Mouse (Mus musculus) embryonic facial prominence, embryonic 14.5 days (tissue): ENCODE measurements around the gene Tomt. TPM values are rescaled to one million over a fixed set of nuclear protein-coding genes. Genes with fewer than 3 reads are reported as not detected.
A peak's percentile ranks its signal among the peaks of the same experiment; 100 is the strongest.

ENCODE experiments used
- ATAC-seq: fragments of 200-750 bp; cut with Nextera tagmentation; 2 replicates; pipeline ENCODE4 v1.8.0; 2017; ENCODE audit warnings: low read depth, moderate number of reproducible peaks, moderate TSS enrichment
- DNase-seq: peaks from one replicate; pipeline ENCODE4 v3.0.0-alpha.2; 2015; ENCODE audit warnings: low spot score
- H3K27ac ChIP-seq: fragments of 300-500 bp; sonication (generic); replicated peaks from 2 replicates; pipeline ENCODE4 v1.5.1; 2014; ENCODE audit warnings: low read depth, mild to moderate bottlenecking, low read length, moderate library complexity
- H3K27me3 ChIP-seq: fragments of 300-500 bp; sonication (generic); replicated peaks from 2 replicates; pipeline ENCODE4 v1.6.1; 2014; ENCODE audit warnings: low read length; ENCODE audit not compliant: control insufficient read depth, insufficient read depth
- H3K36me3 ChIP-seq: fragments of 300-500 bp; sonication (generic); 2 replicates; pipeline ENCODE4 v1.6.1; 2014; ENCODE audit warnings: low read length, mixed read lengths; ENCODE audit not compliant: control insufficient read depth, insufficient read depth
- H3K4me1 ChIP-seq: fragments of 300-500 bp; sonication (generic); 2 replicates; pipeline ENCODE4 v1.6.1; 2014; ENCODE audit warnings: antibody characterized with exemption, low read length; ENCODE audit not compliant: control insufficient read depth, insufficient read depth
- H3K4me2 ChIP-seq: fragments of 300-500 bp; sonication (generic); 2 replicates; pipeline ENCODE4 v1.6.1; 2014; ENCODE audit warnings: low read depth, mild to moderate bottlenecking, low read length, moderate library complexity, mixed read lengths
- H3K4me3 ChIP-seq: fragments of 300-500 bp; sonication (generic); 2 replicates; pipeline ENCODE4 v1.5.1; 2014; ENCODE audit warnings: low read depth, mild to moderate bottlenecking, low read length
- H3K9ac ChIP-seq: fragments of 300-500 bp; sonication (generic); 2 replicates; pipeline ENCODE4 v1.6.1; 2014; ENCODE audit warnings: low read depth, mild to moderate bottlenecking, low read length, moderate library complexity, mixed read lengths
- H3K9me3 ChIP-seq: fragments of 300-500 bp; sonication (generic); 2 replicates; pipeline ENCODE4 v1.6.1; 2016; ENCODE audit warnings: low read length; ENCODE audit not compliant: control insufficient read depth
- WGBS: fragments of 180-500 bp; shearing (Covaris S2); extraction: QIAGEN DNeasy Blood & Tissue Kit; methylation state at CpG from one replicate; pipeline ENCODE4 v1.1.7; 2014; 5-methylcytosine and 5-hydroxymethylcytosine counted together
- polyA plus RNA-seq: library from polyadenylated mRNA; unstranded; fragments of >200 nt; fragmentation: Nextera tagmentation; extraction: Ambion mirVana; gene quantifications from 2 replicates; pipeline ENCODE4 v1.2.1, GENCODE M21; 2014

The Tomt gene
- polyA plus RNA-seq, 1 experiment from 2014 or later: 0.22 TPM

GRCm38 (mm10) chr7:101871296-101871695, 34.9 kb downstream of the Tomt start:
- ATAC-seq (no peak), DNase-seq (no peak)
- Histone ChIP-seq H3K27me3 (no peaks in the 10 kb centered on the region), H3K4me1 (no peaks in the 10 kb centered on the region), H3K27ac (no peak overlapping the region), H3K9ac (no peak overlapping the region), H3K4me2 (no peak overlapping the region), H3K9me3 (no peaks in the 10 kb centered on the region), H3K36me3 (no peaks in the 10 kb centered on the region), H3K4me3 (no peak overlapping the region)
- WGBS: 84% methylated on average over 3 of the region's 3 CpGs

DNA sequence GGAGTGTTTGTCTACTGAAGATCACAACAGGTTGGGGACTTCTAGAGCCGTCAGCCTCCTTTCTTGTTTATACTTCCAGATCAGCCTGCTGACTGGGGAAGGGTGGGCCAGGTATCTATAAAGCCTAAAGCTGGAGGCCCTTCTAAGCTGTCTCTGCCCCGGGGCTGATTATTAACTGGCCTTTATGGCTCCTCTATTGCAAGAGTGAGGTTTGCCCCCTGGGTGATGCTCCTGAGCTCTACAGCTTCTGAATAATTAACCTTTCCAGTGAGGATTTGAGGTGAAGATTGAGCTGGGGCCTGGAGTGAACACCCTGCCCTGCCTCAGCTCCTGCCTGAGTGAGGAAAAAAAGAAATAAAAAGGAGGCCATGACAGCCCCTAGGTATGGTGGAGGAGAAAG, 35.5 kb downstream of the Tomt start, which contains the start of gene Folr1:
Gene Folr1, minus strand, starts transcription at position 160 of the 400 bp plus-strand sequence.
- H3K9me3 ChIP-seq: no peaks in the 10 kb centered on the region
- H3K36me3 ChIP-seq: no peaks in the 10 kb centered on the region
- no peak within 1 kb of the TSS for H3K4me2 ChIP-seq
- no peak within 1 kb of the TSS for H3K27ac ChIP-seq
- WGBS: 83% methylated on average over 2 of the region's 2 CpGs
- no peaks in the 10 kb centered on the region for H3K27me3 ChIP-seq
- DNase-seq: no peak
- ATAC-seq: no peak
- H3K9ac ChIP-seq: no peak within 1 kb of the TSS
- H3K4me1 ChIP-seq: no peaks in the 10 kb centered on the region
- no peak within 1 kb of the TSS for H3K4me3 ChIP-seq

DNA sequence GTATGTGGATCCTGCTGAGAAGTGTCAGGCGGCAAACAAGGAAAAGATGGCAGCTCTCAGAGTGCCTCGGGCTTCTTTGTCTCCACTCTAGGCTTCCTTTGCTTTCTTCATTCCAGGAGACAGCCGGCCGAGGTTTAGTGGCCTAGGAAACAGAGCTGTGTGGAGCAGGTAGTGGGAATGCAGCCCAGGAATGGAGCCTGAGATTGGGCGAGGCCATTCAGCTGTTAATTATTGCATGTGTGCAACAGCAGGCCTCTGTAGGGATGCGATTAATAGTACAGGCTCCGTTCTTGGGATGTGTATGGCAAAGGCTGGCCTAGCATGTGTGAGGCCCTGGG, 37.0 kb downstream of the Tomt start:
- ATAC-seq (no peak), DNase-seq (no peak)
- no peaks in the 10 kb centered on the region for H3K27me3 ChIP-seq
- H3K4me3 ChIP-seq: no peak overlapping the region
- H3K27ac ChIP-seq: no peak overlapping the region
- WGBS: 61% methylated on average over 7 of the region's 7 CpGs
- no peak overlapping the region for H3K9ac ChIP-seq
- no peaks in the 10 kb centered on the region for H3K36me3 ChIP-seq
- no peak overlapping the region for H3K4me2 ChIP-seq
- H3K9me3 ChIP-seq: no peaks in the 10 kb centered on the region
- H3K4me1 ChIP-seq: no peaks in the 10 kb centered on the region

DNA sequence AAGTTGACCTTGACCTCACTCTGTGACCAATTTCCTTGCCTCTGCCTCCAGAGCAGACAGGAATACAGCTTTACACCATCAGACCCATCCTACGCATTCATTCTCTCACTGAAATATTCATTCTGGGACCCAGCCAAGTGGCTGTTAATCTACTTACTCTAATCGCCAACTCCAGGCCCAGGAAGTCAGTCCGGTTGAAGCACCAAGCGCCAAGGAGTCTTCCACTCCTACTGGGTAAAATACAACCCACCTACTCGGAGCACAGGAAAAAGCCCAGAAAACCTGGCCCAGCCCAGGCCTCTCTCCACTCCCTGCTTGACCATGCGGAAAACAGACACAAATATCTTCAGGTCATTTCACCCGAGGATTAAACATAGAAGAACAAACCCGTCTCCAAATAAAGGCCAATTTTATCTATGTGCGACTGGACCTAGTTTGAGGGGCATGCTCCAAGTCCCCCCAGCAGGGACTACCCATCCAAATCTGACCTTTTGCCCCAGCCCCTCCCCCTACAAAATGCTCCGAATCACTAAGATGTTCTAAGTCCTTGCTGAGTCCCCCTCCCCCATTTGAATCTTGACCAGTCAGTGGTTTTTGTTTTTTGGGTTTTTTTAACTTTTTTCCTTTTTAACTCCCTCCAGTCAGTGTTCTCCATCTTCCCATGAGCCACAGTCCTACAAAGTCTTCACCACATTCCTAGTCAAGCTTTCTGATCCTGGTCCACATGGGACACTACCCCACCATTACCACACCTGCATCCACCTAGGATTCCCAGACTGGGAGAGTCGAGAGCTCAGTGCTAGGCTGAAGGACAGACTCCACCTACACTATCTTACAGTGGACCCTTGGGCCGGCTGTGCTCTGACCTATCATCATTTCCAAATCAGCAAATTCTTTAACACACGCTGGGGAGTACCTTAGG, 37.7 kb downstream of the Tomt start:
- Histone ChIP-seq H3K27me3 (no peaks in the 10 kb centered on the region), H3K36me3 (no peaks in the 10 kb centered on the region), H3K9me3 (no peaks in the 10 kb centered on the region), H3K27ac (no peak overlapping the region), H3K4me2 (no peak overlapping the region), H3K4me1 (no peaks in the 10 kb centered on the region), H3K9ac (no peak overlapping the region), H3K4me3 (no peak overlapping the region)
- ATAC-seq: no peak
- DNase-seq: peak; percentile 13
- WGBS: 67% methylated on average over 13 of the region's 13 CpGs

- H3K4me1 ChIP-seq: no peaks in the 10 kb centered on the region
- WGBS: 95% methylated on average over 4 of the region's 4 CpGs
- H3K27ac ChIP-seq: no peak overlapping the region
- no peaks in the 10 kb centered on the region for H3K27me3 ChIP-seq
- H3K9me3 ChIP-seq: no peaks in the 10 kb centered on the region
- no peak overlapping the region for H3K4me2 ChIP-seq
- no peak overlapping the region for H3K4me3 ChIP-seq
- H3K9ac ChIP-seq: no peak overlapping the region
- H3K36me3 ChIP-seq: no peaks in the 10 kb centered on the region
- no peak for ATAC-seq
- DNase-seq: no peak
Measured at GRCm38 (mm10) chr7:101867482-101867881, 38.7 kb downstream of the Tomt start.

DNA sequence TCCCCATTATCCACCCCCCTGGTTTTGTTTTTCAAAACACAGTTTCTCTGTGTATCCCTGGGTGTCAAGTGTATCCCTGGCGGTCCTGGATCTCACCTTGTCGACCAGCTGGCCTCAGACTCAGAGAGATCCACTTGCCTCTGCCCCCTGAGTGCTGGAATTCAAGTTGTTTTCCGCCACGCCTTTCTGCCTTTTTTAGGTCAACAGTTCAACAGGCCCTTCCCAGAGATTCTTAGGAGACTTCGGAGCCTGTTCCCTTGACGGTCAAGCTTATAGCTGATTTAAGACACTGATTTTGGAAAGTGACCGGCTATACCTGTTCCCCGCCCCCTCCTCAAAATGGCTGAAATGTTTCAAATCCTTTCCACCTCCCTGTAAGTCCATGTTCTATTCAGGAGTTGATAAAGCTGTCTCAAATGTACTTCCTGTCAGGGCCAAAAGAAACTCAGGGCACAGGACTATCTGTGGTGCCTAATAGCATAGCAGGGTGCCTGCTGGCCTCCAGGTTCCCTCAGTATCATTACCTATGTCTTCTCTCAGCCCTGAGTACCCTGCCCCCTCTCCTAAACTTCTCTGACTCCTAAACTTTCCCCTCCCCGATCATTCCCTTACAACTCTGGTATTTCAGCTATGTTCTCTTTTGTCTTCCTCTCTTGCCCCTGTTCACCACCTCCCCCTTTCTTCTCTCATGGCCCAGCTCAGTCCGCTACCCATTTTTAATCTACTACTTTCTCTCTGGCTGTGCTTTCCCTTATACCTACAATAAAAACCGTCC, 39.5 kb downstream of the Tomt start:
- no peaks in the 10 kb centered on the region for H3K27me3 ChIP-seq

GRCm38 (mm10) chr7:101863415-101863814, 42.7 kb downstream of the Tomt start, which contains the start of gene Anapc15:
Anapc15 (plus strand) TSS chr7:101863715.
- Histone ChIP-seq H3K27ac (no peak within 1 kb of the TSS), H3K9ac (no peak within 1 kb of the TSS), H3K4me2 (no peak within 1 kb of the TSS), H3K36me3 (no peaks in the 10 kb centered on the region), H3K4me1 (no peaks in the 10 kb centered on the region), H3K4me3 (no peak within 1 kb of the TSS), H3K9me3 (no peaks in the 10 kb centered on the region), H3K27me3 (no peaks in the 10 kb centered on the region)
- DNase-seq (no peak), ATAC-seq (no peak)
- WGBS: 60% methylated on average over 3 of the region's 3 CpGs

More for the DNA sequence above, 39.5 kb downstream of the Tomt start:
- Histone ChIP-seq H3K9ac (no peak overlapping the region), H3K27ac (no peak overlapping the region), H3K9me3 (no peaks in the 10 kb centered on the region), H3K4me3 (no peak overlapping the region), H3K36me3 (no peaks in the 10 kb centered on the region), H3K4me2 (no peak overlapping the region), H3K4me1 (no peaks in the 10 kb centered on the region)
- ATAC-seq (no peak), DNase-seq (no peak)
- 82% methylated on average over 11 of the region's 11 CpGs for WGBS

GRCm38 (mm10) chr7:101862291-101862690, 43.9 kb downstream of the Tomt start:
- H3K4me1 ChIP-seq: no peaks in the 10 kb centered on the region
- no peaks in the 10 kb centered on the region for H3K9me3 ChIP-seq
- H3K9ac ChIP-seq: no peak overlapping the region
- WGBS: 67% methylated on average over 3 of the region's 3 CpGs
- H3K27ac ChIP-seq: no peak overlapping the region
- ATAC-seq: no peak
- no peaks in the 10 kb centered on the region for H3K36me3 ChIP-seq
- H3K4me3 ChIP-seq: no peak overlapping the region
- no peaks in the 10 kb centered on the region for H3K27me3 ChIP-seq
- no peak for DNase-seq
- H3K4me2 ChIP-seq: no peak overlapping the region
